Comparison of ENCODE assay signal across 9 mouse cellular contexts in genomic region chr8:26272110-26272509, GRCm38 (mm10).
DNase-seq lines count a peak whose midpoint lies in the region; ATAC-seq lines count a peak whose summit lies in the region.
"Had no signal": no experiment of that assay in that cellular context is flagged by ENCODE, and none has a peak within 500 bp of the region (broad histone marks: within the 10 kb centered on the region; RNA-seq: fewer than 3 reads in every experiment).

No protein-coding gene starts in this region.

- H3K9me3 ChIP-seq in heart, embryonic 10.5 days: no peaks in the 10 kb centered on the region
- no peaks in the 10 kb centered on the region for H3K9me3 ChIP-seq in neural tube, embryonic 15.5 days (replicated peaks)
- H3K9me3 ChIP-seq: liver, embryonic 13.5 days had no signal

- H3K27ac ChIP-seq in heart, embryonic 10.5 days: no peak overlapping the region
- no peak overlapping the region for H3K27ac ChIP-seq in neural tube, embryonic 15.5 days (replicated peaks)
- H3K27ac ChIP-seq: liver, embryonic 13.5 days had no signal

- peak; percentile 31 for DNase-seq in heart, embryonic 10.5 days (ENCODE audit: low spot score)
- no peak for DNase-seq in heart, postnatal 14 days
- DNase-seq in neural tube, embryonic 10.5 days (ENCODE audit: extremely low spot score, low spot score): peak; percentile 22
- peak; percentile 69 for DNase-seq in retina, embryonic 14.5 days (ENCODE audit: low spot score)
- no peak for DNase-seq in right cerebral cortex, postnatal 36 days (ENCODE audit: low spot score in 2 of 2)
- no peak for DNase-seq in cerebellum, postnatal 4 days (ENCODE audit: low spot score in 2 of 2)
- DNase-seq: liver, embryonic 13.5 days had no signal

- intact Hi-C loops in heart, postnatal 14 days (cut with DNase I): no loop called here

- peaks cover 18% of the 10 kb centered on the region for H3K4me1 ChIP-seq in heart, embryonic 10.5 days
- H3K4me1 ChIP-seq in neural tube, embryonic 15.5 days: peaks cover 22% of the 10 kb centered on the region
- H3K4me1 ChIP-seq: liver, embryonic 13.5 days had no signal

- H3K4me2 ChIP-seq in neural tube, embryonic 15.5 days: no peak overlapping the region
- H3K4me2 ChIP-seq: liver, embryonic 13.5 days had no signal

- no peak overlapping the region for H3K4me3 ChIP-seq in heart, embryonic 10.5 days
- H3K4me3 ChIP-seq in neural tube, embryonic 15.5 days (replicated peaks): no peak overlapping the region
- H3K4me3 ChIP-seq: liver, embryonic 13.5 days had no signal

- H3K36me3 ChIP-seq in heart, embryonic 10.5 days: no peaks in the 10 kb centered on the region
- H3K36me3 ChIP-seq in neural tube, embryonic 15.5 days: no peaks in the 10 kb centered on the region
- H3K36me3 ChIP-seq: liver, embryonic 13.5 days had no signal

- no peak overlapping the region for H3K9ac ChIP-seq in neural tube, embryonic 15.5 days (replicated peaks)
- H3K9ac ChIP-seq: liver, embryonic 13.5 days had no signal

- WGBS in heart, embryonic 10.5 days: 30% methylated on average over 4 of the region's 4 CpGs
- 34% methylated on average over 4 of the region's 4 CpGs for WGBS in neural tube, embryonic 15.5 days

- ATAC-seq in neural tube, embryonic 15.5 days (ENCODE audit: low FRiP score): no peak
- peak; percentile 69; the same call in 1 of the 2 replicates for ATAC-seq in common myeloid progenitor, adult 5-6 weeks (replicated peaks; ENCODE audit: low read depth, poor library complexity, severe bottlenecking)

- H3K27me3 ChIP-seq in heart, embryonic 10.5 days (ENCODE audit: insufficient read depth, poor library complexity, severe bottlenecking): peaks cover 66% of the 10 kb centered on the region
- H3K27me3 ChIP-seq in neural tube, embryonic 15.5 days (replicated peaks): peaks cover 32% of the 10 kb centered on the region

Comparison
In these comparisons a context has a peak if more than half of its experiments do, and no peak if none do; other contexts are left out.
1. DNase-seq: peak in heart, embryonic 10.5 days (single experiment), neural tube, embryonic 10.5 days (single experiment) and retina, embryonic 14.5 days (single experiment); none in heart, postnatal 14 days (0 of 2), right cerebral cortex, postnatal 36 days (0 of 2) and cerebellum, postnatal 4 days (0 of 2).